Mouse (Mus musculus): ENCODE data around the gene Asns.

DNA sequence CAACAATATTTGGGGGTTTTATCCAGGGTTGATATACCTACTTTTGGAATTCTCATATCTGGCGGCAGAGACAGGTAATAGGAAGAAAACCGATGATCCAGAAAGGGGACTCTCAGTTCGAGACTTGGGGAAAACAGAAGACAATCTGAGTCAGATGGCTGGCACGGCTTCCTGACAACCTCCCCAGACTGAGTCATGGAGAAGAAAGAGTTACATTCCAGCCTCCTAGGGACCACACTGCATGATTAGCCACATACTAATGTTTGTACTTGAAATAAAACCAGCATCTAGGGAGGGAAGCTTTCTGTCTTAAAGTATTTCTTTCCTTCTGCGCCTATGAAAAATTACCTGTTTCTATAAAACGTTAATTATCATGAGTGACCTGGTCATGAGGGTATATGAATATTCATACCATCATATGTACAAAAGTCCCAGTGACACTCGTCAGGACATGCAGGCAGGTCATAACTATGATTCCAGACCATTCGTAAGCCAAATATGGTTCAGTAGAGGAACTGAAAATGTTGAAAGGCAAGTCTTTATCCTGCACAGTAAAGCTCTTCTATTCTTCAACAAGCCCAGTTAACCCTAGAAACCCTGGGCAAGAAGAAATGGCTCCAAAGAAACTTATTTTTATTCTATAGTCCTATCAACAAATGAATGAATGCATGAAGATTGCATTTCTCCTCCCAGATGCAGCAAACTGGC lies 16.7 kb downstream of the Asns start:
- TF ChIP-seq CTCF (conservative IDR thresholded peaks at IDR 0.05; ENCODE audit: low read length): no peak
- TF ChIP-seq NANOG (IDR thresholded peaks at IDR 0.05; ENCODE audit: borderline replicate concordance, low read length): no peak

All from E14TG2a.4 (cell line).